Mouse (Mus musculus): ENCODE results near the gene Fam98c.
"Not testable (repeated sequence)": the region's sequence is repeated elsewhere in the genome, so short reads cannot be mapped to it uniquely, and the experiment has no call there.

Gene Fam98c

DNA sequence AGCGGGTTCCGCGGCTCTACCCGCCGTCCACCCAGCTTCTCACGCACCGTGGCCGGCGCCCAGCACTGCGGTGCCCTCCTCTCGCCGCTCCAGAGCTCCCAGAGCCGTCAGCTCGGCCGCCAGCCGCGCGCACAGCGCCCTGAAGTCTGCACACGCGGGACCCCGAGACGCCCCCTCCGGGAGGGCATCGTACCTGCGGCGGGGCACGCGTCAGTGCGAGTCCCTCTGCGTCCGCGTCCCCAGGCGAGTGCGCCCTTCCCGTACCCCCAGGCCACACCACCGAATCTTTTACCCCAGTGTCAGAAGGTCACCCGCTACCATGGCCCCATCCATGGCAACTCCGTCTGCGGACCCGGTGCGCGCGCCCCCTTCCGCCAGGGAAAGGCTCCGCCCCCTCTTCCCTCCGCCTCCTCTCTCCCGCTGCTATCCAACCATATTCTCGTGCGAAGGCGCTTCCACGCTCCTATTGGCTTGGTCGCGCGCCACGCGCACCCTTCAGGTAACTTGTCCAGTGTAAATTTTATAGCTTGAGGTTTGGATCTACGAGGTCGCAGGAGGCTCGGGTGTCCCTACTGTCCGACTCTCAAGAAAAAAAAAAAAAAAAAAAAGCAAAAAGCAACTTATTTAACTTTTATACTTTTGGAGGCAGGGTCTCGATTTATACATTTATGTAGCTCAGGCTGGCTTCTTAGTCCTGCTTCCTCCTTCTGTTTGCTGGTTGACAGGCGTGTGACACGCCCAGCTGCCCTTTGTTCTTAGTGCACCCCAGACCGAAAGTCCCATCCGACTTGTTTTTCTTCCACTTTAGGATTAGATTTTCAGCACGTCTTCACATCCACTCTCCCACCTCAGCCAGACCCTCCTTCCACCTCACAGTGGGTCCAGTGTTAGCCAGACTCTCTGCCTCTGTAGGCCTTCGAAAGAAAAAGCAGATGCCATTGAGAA, at the start of gene Fam98c:
TSS of gene Fam98c (minus strand) at position 397 of the 945 bp plus-strand sequence.
- peak; percentile 56 for DNase-seq (ENCODE audit: low read depth, low spot score)

DNA sequence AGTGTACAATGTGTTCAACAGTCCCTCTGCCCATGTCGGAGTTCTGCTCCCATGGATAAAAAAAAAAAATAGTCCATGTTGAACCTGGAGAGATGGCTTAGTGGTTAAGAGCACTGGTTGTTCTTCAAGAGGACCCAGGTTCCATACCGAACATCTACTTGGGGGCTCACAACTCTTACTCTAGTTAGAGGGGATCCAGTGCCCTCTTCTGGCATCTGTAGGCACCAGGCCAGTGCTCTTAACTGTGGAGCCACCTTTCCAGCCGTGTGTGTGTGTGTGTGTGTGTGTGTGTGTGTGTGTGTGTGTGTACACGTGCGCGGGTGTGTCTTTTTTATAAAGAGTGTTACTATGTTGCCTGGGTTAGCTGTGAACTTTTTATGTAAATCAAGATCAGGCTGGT, 46.5 kb upstream of the Fam98c start:
- DNase-seq (ENCODE audit: low read depth, low spot score): no peak

DNA sequence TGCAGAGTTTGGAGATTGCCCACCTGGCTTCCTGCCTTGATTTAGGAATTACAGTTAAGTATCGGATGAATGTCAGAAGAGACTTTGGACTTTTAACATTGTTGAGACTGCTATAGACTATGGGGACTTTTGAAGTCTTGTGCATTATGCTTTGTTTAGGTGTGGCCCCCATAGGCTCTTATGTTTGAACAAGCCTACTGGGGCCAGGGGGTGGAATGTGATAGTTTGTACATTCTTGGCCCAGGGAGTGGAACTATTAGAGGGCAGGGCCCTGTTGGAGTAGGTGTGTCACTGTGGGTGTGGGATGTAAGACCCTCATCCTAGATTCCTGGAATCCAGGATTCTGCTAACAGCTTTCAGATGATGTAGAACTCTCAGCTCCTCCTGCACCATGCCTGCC, 38.2 kb upstream of the Fam98c start:
- not testable (repeated sequence) for DNase-seq (ENCODE audit: low read depth, low spot score)

DNA sequence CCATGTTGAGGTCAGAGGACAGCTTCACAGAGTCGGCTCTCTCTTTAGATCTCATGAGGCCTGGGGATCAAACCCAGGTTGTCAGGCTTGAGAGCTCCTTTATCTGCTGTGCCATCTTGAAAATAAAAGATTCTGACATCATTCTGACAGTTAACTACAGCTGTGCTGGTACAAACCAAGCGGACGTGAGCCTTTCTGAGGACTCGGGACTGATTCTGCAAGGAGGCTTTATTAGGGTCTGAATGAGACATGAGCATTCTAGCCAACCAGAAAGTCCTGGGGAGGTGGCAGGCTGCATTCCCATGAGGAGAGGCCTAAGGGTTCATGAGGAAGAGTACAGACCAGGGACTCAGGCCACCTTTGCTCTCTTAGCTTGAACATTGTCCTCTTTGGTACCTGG, 25.3 kb upstream of the Fam98c start:
- not testable (repeated sequence) for DNase-seq (ENCODE audit: low read depth, low spot score)

DNA sequence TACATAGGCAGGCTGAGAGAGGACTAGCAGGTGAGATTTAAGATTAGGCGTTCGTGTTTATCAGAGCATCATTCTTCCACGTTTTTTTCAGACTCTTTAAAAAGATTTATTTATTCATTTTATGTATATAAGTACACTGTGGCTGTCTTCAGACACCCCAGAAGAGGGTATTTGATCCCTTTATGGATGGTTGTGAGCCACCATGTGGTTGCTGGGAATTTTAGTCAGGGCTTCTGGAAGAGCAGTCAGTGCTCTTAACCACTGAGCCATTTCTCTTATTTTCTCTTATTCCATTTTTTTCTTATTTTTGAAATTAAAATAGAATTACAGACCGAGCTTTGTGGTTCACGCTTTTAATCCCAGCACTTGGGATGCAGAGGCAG, 24.8 kb upstream of the Fam98c start:
- no peak for DNase-seq (ENCODE audit: low read depth, low spot score)

DNA sequence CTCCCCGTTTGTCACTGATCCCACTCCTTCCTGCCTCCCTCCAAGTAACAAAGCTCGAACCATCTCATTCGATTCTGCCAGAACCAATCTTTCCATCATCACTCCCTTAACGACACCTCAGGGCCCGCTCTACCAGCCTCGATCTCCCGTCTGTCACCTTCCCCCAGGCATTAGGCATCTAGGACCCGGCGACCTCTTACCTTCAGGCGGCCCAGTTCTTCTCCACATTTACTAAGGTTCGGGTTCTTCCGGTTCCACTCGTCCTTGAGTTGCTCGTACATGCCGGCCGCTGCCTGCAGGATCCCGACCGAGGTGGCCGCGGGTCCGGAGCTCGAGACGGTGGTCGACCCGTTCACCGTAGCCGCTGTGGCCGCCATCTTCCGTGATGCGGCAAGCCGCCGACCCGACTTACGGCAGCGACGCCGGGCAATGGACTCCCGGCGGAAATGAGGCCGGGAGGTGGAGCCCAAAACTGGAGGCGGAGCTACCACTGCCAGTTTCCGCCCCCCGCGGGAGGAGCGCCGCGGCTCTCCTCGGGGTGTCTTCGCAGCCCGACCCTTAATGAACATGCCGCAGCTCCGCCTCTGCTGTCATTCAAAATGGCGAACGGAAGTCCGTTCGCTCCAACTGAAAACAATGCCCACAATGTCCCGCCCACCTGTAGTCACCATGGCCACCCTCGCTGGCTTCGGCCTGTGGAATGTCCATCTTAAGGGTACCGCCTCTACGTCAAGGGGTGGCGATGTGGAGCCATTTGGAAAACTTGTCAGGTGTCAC, 24.2 kb upstream of the Fam98c start, which contains the start of gene Psmd8:
TSS of gene Psmd8 (minus strand) at position 625 of the 777 bp plus-strand sequence.
- DNase-seq (ENCODE audit: low read depth, low spot score): peak; percentile 94

DNA sequence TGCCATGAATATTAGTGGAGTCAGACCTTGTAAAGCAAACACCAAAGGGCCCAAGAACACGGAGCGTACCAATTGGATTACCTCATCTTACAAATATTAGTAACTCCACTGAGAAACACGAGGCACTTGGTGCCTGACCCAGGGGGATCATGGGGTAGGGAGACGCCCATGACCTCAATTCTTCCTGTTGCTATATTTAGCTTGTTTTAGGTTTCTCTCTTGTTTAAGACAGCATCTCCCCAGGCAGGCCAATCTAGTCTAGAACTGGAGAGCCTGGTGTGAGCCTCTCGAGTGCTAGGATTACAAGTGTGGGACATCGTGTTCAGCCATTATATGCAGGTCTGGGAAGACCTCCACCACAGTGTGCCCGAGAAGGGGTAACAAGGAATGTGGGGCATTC, 23.3 kb upstream of the Fam98c start:
- DNase-seq (ENCODE audit: low read depth, low spot score): no peak

DNA sequence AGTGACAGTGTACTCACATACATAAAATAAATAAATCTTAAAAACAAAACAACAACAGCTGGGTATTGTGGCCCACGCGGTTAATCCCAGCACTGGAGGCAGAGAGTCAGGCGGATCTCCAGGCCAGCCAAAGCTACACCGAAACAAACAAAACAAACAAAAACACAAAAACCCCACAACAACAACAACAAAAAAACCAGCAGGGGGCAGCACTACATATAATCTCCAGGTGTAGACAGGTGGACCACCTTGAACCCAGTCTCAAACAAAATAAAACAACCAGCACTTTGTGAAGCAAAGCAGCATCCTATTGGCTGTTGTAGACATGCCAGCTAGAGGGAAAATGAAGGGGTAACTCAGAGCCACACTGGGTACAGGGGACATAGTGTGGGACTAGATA, 22.1 kb upstream of the Fam98c start:
- no peak for DNase-seq (ENCODE audit: low read depth, low spot score)

GRCm38 (mm10) chr7:29172390-29173016, 16.5 kb upstream of the Fam98c start:
- no peak for DNase-seq (ENCODE audit: low read depth, low spot score)

- DNase-seq (ENCODE audit: low read depth, low spot score): no peak
Measured at GRCm38 (mm10) chr7:29171562-29172097, 15.6 kb upstream of the Fam98c start.

- DNase-seq (ENCODE audit: low read depth, low spot score): no peak
Measured at GRCm38 (mm10) chr7:29170755-29171561, 14.9 kb upstream of the Fam98c start.

DNA sequence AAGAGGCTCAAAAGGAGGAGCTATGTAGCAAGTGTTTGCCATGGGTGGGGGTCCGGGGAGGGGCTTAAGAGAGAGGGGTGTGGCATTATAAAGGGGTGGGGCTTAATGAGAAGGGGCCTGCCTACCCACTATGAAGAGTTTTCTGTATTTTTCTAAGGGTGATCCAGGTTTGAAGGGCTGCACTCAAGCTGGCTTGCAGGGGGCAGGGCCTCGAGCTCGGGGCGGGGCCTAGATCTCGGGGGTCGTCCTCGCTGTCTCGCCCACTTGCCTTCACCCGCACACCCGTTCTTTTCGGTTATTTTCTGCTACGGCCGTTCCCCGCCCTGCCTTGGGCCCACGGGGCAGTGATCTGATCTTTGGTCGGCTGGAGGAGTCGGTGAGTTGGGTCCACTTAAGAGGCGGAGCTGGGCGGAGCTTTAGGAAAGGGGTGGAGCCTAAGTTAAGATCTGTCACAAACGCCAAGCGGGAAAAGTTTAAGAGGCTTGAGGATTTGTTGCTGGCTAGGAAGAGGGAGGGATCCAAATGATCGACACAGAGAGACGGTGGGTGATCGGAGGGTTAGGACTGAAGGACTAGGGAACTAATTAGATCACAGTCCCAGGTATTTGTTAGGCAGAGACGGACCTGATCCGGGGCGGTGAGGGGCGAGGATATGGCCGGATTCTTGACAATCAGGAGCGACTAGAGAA, 14.2 kb upstream of the Fam98c start, which contains the start of the genes Ggn and Spred3:
TSS of gene Ggn (plus strand) at position 145 of the 689 bp plus-strand sequence.
TSS of gene Spred3 (minus strand) at position 346 of the 689 bp plus-strand sequence.
- DNase-seq (ENCODE audit: low read depth, low spot score): no peak

- peak; percentile 77 for DNase-seq (ENCODE audit: low read depth, low spot score)
Measured at GRCm38 (mm10) chr7:29169231-29170065, 13.4 kb upstream of the Fam98c start.

- DNase-seq (ENCODE audit: low read depth, low spot score): no peak
Measured at GRCm38 (mm10) chr7:29168791-29169230, 12.8 kb upstream of the Fam98c start.

DNA sequence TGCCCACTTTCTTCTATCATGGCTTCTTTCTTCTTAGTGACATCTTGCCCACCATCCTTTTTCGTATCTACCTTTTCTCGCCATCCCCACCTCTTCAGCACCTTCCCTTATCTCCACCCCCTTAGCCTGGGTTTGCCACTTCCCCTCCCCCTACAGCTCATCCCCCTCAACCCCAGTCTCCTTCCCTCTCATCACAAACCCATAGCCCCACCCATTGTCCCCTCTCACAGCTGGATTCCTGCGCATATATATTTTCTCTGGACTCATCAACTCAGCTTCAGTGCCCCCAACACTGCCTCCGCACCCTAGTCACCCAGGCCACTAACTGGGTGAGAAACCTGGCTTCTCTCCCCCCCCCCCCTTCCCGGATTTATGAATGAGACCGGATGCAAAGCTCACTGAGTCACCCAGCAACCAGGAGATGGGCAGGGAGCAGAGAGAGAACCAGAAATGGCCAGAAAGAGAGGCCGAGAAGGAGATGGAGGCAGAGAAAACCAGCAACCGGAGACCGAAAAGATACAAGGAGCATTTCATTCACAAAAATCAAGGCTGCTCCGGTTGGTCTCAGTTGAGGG, 12.2 kb upstream of the Fam98c start:
- no peak for DNase-seq (ENCODE audit: low read depth, low spot score)

DNA sequence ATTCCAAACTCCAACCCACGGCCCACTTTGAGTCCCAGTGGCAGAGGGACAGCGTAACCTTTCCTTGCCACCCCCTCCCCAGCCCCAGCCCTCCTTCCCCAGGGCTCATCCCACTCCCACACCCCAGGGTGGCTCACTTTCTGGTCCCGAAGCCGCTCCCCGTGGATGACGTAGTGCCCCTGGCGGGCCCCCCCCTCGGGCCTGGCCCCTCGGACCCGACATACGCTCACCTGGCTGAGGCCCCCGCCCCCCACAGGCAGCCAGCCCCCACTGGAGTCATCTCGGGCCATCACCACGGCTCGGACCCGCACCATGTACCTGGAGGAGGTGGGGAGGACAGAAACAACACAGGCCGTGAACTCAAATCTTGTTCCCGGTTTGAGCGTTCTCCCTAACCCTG, 11.6 kb upstream of the Fam98c start:
- no peak for DNase-seq (ENCODE audit: low read depth, low spot score)

GRCm38 (mm10) chr7:29162750-29163525, 6.9 kb upstream of the Fam98c start:
- DNase-seq (ENCODE audit: low read depth, low spot score): no peak

GRCm38 (mm10) chr7:29162294-29162693, 6.3 kb upstream of the Fam98c start:
- DNase-seq (ENCODE audit: low read depth, low spot score): no peak

All from brain, embryonic 18.5 days (tissue).